Mouse (Mus musculus): ENCODE results near the gene Ngf.

The Ngf gene

DNA sequence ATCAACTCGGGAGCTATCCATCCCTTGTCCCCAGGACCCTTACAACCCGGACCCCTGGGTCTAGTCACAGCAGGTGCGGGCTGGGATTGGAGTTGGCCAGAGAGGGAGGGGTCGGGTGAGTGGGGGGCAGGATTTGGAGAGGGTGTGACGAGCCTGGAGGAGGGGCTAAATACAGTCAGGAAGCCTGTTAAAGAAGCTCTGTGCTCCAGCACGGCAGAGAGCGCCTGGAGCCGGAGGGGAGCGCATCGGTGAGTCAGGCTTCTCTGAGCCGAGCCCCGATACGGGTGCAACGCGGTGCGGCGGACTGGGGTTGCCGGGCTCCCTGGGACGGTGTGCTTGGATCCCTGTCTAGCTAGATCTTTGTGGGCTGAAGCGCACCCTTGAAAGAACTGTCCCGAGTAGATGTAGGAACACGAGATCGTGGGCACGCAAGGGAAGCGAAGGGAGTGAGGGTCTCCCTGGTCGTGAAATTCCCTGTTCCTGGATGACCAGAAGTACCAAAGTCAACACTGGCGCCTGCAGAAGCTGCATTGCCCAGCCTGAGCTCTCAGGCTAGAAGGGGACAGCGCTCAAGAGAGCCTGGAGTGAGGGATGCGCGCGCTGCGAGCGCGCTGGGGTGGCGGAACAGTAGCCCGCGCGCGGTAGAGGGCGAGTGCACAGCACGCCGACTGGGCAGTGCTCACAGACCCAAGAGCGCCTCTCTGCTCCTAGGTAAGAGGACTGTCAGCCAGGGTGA, at the start of gene Ngf:
TSS of gene Ngf (plus strand) at position 207 of the 736 bp plus-strand sequence.
- DNase-seq (ENCODE audit: low spot score in 2 of 2): peak; percentile 70 to 77

DNA sequence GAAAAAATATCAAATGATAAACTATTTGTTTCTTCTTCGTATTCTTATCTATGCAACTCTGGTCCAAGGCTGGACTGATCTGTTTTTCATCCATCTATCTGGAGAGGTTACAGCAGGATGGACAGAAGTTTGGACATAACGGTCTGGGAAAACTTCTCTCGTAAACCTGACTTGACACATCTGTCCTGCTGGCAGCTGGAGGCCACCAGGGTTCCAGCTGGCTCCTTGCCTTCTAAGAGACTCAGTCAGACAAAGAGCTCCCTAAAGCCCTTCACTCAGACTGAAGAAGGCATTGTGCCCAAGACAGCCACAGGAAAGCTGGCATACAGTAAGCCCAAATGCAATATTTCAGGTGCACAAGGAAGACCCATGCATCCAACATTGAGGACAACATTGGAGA, 24.2 kb upstream of the Ngf start:
- DNase-seq (ENCODE audit: low spot score in 2 of 2): peak; percentile 82 to 90

DNA sequence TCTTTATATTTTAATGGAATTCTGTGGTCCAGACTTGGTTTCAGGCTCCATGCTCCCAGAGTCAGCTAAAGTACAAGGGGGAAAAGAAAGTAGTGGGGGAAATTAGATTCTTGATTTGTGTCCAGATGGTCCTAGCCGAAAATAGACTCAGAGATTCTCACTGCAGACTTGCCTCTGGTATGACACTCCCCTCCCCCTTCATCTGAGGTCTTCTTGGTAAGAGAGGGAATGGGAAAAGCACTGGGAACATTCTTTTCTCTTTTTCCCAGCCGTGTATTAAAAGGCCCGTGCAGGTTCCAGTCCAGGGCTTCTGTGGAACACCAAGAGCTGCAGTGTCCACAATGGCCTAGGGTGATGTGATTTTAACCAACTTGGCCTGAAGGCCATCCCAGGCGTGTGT, 23.0 kb upstream of the Ngf start:
- DNase-seq (ENCODE audit: low spot score in 2 of 2): peak; percentile 39 to 66

DNA sequence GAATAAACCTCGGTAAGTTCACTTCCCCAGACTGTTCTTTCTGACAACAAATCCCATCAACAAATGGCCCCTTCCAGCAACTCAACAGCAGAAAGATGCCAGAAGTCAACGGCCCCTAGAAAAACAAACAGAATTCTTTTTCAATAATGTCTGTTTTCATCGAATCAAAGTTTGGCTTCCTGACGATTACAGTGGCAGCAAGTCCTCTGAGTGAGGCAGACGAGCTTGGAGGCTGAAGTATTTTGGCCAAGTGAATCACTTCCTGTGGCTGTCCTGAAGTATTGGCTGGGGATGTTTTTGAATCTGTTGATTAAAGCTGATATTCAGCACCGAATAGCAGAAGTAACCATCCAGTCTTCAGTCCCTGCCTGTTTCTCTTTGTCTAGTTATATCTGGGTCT, 15.2 kb upstream of the Ngf start:
- DNase-seq (ENCODE audit: low spot score in 2 of 2): no peak

DNA sequence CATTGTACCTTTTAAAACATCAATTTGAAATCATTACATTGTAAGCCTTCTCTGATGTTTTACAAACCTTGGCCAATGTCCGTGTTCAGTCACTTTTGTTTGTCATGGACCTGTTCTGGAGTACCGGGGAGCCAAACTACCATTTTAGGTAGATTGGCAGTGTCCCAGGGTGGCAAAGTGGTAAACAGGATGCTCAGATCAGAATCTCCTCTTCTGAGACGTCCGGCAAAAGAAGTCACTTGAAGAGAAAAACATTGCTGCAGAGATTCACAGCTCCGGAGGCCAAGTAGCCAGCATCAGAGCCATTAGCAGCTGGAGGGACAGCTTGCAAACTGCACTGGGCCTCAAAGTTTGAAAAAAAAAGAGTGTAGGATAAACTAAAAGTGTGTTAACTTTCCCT, 9.2 kb upstream of the Ngf start:
- no peak for DNase-seq (ENCODE audit: low spot score in 2 of 2)

DNA sequence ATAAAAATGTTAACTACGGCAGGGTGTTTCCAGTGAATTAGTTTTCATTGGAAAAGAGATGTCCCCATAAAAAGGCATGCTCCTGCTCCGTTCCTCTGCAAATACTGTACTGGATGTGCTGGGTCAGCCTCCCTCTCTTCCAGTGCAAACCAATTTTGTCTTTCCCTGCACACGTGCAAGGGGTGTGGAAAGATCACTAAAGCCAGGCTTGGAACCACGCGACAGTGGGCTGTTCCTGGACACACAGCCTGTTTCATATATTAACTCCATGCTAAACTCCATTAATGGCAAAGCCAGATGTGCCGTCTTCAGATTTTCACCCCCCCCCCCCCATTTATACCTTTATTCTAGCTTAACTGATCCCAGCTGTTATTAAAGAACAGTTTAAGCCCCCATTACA, 8.7 kb upstream of the Ngf start:
- no peak for DNase-seq (ENCODE audit: low spot score in 2 of 2)

DNA sequence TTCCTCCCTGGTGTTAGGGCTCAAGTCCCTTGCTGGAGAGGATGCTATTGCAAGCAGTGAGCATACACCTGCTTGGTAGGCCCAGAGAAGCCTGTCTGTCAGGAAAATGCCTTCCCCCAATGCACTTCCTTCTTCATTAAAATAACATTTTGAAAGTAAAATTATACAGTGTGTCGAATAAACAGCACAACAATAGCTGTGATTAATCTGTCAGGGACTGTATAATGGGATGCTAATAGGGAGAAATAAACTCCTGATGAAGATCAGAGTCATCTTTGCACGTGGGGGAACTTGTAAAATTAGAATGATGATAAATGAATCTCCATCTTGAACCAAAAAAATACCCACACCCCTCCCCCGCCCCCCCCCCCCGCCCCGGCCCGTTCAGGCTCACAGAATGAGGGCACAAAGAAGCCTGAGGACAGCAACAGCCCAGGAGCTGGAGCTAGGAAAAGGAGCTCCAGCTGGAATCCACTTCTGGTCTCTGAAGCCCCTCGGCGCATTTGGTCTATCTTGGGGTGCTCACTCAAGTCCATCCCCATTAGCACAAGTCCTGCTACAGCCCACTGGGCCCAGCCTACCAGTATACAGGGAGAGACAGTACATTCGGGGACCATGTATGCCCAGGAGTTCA, 6.9 kb upstream of the Ngf start:
- no peak for DNase-seq (ENCODE audit: low spot score in 2 of 2)

DNA sequence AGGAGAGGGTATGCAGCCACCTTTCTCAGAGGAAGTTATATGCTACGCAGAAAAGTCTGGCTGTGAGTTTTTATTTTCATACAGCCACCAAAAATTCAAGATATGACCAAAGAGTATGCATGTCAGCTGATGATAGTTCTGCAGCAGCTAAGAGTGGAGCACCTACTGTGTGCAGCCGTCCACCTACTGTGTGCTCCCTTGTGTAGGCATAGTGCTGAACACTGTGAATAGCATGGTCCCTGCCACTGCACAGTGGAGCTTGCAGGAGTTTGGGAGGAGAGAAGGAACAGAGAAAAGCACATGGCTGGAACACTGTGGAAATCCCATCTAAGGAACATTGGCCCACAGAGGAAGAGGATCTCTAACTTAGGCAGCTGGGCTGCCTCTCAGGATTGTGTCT, 6.4 kb upstream of the Ngf start:
- no peak for DNase-seq (ENCODE audit: low spot score in 2 of 2)

DNA sequence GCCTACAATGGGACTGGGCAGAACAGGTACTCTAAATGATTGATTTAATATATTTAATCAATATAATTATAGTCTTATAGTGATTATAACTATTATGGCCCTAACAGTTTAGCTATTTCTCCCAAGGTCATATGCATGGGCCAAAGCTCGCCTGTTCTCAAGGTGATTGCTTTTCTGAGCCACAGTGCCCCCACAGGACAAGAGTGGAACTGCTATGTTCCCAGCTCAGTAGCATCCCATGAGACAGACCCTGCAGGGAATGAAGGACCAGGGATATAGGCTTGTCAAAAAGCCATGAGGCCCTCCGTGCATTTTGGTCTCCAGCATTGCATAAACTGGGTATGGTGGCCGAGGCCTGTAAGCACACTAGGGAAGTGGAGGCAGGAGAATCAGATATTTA, 3.1 kb upstream of the Ngf start:
- DNase-seq (ENCODE audit: low spot score in 2 of 2): peak in 1 of 2 experiments; percentile 71

DNA sequence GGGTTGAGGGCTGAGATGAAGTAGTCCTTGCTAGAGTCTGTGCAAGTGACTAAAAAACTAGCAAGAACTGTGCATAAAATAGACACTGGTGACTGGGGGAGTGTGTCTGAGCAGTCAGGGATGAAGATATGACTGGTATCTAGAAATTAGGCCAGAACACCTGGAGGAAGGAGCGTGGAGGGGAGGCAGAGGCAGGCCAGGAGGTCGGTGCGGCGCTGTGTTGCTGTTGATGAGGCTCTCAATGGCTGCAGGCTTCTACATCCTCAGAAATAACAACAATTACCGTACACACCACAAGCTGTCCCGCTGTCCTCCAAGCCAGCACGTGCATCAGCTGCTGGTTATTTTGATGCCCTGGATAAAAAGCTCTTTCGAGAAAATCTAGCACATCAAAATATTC, 2.6 kb upstream of the Ngf start:
- DNase-seq (ENCODE audit: low spot score in 2 of 2): no peak

DNA sequence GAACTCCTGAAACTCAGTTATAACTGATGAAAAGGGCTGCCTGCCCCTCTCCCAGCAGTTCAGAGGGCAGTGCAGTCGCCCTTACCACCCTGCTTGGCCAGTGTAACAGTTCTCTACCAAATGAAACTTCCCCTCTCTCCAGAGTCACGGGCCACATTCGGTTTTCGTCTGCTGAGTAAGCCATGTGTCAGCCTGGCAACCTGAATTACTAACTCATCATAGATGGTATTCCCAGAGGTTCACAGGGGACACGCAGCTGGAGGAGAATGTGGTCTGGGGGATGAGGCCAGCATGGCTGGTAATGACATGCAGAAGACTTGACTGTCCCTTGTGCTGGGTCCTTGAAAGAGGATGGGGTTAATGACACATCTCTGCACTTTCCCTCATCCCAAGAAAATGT, 1.5 kb downstream of the Ngf start:
- DNase-seq (ENCODE audit: low spot score in 2 of 2): no peak

DNA sequence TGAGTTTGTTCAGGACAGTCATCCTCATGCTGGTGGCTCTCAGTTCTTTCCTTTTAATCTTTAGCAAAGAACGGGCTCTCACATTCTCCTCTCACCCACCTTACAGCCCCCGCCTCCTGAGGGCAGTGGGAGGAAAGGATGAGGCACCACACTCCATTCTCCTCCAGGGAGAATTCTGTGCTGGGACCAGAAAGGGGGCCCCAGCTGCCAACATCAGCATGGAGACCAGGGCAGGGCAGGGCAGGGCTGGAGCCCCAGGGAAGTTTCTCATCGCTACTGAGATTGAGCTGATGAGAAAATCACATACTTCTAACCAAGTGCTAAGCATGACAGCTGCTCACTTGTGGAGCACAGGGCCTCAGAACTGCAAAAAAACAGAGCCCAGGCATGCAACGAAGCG, 2.1 kb downstream of the Ngf start:
- no peak for DNase-seq (ENCODE audit: low spot score in 2 of 2)

DNA sequence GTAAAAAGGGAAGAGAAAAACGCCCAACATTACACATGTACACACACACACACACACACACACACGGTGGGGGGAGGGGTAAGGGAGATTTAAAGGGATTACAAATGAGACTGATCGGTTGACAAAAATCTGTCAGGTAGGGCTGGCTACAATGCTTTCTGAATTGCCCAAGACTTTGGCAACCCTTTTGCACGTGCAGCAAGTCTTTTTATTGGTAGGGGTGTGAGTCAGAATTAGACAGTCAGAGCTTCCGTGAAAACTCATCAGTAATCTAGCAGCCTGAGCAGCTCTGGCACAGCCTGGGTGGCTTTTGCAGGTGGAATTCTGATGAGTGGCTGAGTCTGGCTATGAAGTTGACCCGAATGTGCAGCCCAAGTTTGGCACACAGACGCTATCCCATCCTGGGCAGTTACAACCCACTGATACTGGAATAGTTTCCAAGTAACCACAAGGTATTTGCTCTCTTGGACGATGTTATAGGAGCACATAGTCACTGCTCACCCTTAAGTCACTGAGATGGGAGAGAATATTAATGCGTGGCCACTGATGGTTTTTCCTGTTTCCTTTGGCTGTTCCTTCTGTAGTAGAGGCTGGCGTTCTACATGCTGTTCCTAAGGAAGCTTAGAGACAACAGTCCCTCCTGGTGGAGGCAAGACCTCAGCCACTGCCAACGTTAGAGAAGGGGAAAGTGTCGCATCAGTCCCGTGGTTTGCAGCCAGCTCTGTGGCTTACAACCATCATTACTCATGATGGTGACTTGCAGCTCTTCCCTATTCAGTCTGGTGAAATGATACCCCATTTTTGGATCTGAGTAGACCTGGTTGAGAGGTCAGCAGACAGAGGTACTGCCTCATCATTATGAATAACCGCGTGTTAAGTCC, 4.8 kb downstream of the Ngf start:
- no peak for DNase-seq (ENCODE audit: low spot score in 2 of 2)

DNA sequence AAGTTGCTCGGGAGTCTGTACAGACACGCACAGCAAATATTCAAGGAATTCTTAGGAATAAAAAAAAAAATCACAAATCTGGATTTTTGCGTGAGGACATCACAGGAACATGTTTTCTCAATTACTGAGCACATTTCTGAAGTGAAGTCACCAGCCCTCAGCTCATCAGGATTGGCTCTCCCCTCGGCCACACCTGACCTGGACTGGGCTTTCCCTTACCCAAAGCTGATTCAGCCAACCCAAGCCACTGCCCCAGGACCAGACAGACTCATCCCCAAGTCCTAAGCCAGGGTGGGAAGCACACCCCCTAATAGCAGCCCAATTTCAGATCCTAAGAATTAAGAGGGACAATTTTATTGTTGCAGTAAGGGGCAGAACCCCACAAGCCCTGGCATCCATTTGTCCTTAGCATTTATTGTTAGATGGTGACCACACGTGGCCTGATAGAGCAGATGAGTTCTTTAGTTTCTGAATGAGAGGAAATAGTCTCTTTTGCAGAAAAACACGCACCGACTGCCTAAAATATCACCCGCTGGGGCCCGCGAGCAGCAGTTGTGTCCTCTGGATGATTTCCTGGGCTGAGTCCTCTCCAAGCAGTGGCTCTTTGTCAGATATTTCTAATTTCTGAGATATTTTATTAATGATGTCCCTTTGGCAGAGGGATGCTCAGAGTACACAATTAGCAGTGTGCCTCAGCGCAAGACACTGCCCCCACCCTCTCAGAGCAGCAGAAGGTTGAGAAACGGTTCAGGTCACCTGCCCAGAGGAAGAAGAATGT, 8.4 kb downstream of the Ngf start:
- DNase-seq (ENCODE audit: low spot score in 2 of 2): no peak

DNA sequence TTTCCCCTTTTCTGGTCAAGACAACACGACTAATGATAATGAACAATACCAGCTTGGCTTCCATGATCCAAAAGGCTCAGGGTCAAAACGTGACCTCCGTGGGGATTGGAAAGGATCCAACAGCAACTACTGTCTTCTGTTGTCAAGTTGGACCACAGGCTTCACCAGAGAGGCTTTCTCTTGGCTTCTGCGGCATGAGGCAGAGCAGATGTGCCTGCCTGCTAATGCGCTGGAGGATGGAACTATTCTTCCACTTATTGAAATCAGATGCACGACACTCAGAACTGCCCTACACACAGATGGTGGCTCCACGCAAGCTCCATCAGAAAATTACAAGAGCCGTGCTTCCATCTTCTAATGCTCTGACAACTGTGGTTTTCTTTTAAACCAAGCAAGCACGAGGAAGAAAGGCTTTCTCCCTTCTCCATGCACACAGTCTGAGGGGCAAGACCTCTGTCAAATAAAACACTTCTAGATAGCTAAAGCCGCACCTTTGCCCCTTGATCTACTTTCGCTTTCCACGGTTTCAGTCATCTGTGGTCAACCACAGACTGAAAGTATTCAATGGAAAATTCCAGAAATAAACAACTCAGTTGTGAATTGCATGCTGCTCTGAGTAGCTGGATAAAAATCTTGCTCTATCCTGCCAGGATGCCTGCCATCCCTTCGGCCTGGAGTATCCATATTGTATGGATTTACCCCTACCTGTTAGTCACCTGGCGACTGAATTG, 20.8 kb downstream of the Ngf start:
- DNase-seq (ENCODE audit: low spot score in 2 of 2): no peak

DNA sequence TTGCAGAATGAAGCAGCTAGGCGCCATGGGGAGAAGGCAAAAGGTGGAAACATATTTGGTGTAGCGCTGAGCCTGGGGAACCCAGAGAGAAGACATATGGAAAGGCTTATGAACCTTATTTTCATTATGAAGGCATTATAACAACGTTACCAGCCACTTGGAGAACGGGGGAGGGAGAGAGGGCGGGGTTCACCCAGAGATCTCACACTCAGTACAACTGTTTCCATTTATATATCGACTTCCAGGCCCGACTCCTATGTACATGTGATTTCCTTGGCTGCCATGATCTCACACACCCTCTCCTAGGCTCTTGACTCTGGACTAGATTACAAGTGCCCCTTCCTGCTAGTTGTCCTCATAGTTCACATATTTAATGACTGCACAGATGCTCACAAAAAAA, 28.4 kb downstream of the Ngf start:
- DNase-seq (ENCODE audit: low spot score in 2 of 2): no peak

DNA sequence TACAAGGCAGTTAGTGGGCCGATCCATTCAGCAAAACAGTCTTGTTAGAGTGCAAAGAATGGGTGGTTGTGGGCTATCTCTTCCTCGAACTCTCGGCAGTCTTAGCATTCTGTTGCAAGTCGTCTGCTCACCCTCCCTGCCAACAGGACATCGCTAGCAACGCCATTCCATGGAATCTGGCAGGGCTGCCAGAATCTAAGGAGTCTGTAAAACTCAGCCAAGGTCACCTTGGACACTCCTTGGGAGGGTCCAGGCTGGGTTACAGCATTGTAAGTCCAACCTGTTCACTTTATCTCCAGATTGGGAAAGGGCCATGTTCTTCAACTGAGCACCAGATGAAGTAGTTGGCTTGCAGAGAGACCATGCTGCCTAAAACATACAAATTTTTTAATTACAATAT, 29.2 kb downstream of the Ngf start:
- DNase-seq (ENCODE audit: low spot score in 2 of 2): no peak

DNA sequence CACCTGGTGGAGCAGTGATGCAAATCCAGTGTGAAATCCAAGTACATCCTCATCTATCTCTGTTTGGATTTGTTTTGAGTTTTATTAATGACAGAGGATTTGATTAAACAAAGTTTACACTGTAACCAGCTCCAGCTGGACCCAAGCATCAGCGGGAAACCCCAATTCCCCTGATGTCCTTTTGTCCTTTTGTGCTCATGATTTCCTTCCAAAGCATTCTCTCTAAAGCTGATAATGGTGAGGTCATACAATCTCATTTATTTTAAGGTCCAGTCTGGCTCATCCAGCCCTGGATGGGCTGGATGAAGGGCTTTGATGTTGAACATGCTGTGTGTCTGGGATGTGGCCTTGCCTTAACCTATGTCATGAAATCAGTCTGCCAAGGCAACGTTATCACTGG, 30.3 kb downstream of the Ngf start:
- DNase-seq (ENCODE audit: low spot score in 2 of 2): peak in 1 of 2 experiments; percentile 34

DNA sequence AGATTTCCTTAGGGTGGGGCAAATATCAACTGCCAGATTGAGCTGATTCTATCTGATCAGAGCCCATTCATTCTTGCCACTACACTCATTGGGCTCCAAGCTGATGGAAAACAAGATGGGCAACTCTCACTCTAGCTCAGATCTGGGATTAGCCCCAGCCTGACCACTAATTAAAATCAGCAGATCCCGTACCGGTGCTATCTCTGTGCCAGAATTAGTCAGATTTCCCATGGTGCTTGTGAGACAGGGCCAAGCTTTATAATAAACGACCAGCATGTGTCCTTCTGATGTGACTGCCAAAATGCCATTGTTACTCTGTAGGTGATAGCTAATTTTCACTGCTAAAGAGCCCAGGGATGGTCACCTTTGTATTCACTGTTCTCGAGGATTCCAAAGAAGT, 31.5 kb downstream of the Ngf start:
- DNase-seq (ENCODE audit: low spot score in 2 of 2): no peak

DNA sequence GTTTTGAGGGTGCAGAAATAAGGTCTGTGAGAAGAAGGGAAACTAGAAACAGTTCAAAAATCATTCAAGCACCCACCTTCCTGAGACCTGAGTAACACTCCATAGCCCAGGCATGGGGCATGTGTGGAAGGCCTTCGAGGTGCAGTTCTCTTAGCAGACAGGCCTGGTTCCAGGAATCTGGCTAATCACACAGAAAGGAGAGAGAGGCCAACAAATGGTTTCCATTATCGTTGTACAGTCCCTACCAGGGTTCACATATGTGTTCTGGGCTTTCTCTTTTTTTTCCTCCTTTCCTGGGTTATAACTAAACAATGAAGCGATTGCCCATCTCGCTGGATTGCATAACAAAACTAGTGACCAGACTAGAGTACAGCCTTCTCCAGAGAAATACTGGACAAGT, 35.4 kb downstream of the Ngf start:
- no peak for DNase-seq (ENCODE audit: low spot score in 2 of 2)

DNA sequence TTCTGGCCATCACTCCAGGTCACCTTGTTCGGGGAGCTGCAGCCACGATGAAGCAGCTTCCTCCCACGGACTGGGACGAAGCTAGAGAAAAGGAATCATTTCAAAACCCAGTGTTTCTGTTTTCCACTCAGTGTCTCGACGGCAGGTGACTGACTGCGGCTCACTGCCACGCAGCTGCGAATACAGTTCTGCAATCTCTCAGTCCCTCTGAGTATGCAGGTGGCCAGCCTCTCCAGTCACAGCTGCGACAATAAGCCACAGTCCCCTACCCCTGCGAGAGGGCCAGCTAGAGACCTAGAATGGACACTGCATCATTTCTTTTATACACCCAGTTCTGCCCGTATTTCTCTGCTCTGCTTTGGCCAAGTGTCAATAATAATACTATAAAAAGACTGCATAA, 36.3 kb downstream of the Ngf start:
- DNase-seq (ENCODE audit: low spot score in 2 of 2): no peak
